Mouse (Mus musculus): ENCODE measurements around the gene Rdh9. TPM values are rescaled to one million over a fixed set of nuclear protein-coding genes. Genes with fewer than 3 reads are reported as not detected.

Rdh9 gene
- total RNA-seq, 1 experiment from 2014 or later: not detected

Other genes with a start within 250 kb of the Rdh9 start
- gene Nxph4, start 241.8 kb upstream of the Rdh9 start, total RNA-seq (2021): 8.3 and 10.0 TPM in 2 replicates
- 196 and 254 TPM in 2 replicates for gene Lrp1, start 155.2 kb upstream of the Rdh9 start, total RNA-seq (2021)
- gene Stat6, start 133.4 kb upstream of the Rdh9 start, total RNA-seq (2021): 117 and 121 TPM in 2 replicates
- gene Nemp1, start 109.5 kb upstream of the Rdh9 start, total RNA-seq (2021): 9.6 and 13.7 TPM in 2 replicates
- gene Nab2, start 107.8 kb upstream of the Rdh9 start, total RNA-seq (2021): 19.0 and 21.7 TPM in 2 replicates
- 0.33 and 1.1 TPM in 2 replicates for gene Myo1a, start 71.2 kb upstream of the Rdh9 start, total RNA-seq (2021)
- gene Tac2, start 51.9 kb upstream of the Rdh9 start, total RNA-seq (2021): not detected in 2 replicates
- gene Zbtb39, start 36.8 kb upstream of the Rdh9 start, total RNA-seq (2021): 12.3 and 13.5 TPM in 2 replicates
- gene Gpr182, start 24.7 kb upstream of the Rdh9 start, total RNA-seq (2021): 10.9 and 11.4 TPM in 2 replicates
- 0.57 and 1.3 TPM in 2 replicates for gene Rdh1, start 16.7 kb upstream of the Rdh9 start, total RNA-seq (2021)
- gene Rdh16f1, start 16.6 kb upstream of the Rdh9 start, total RNA-seq (2021): 1.0 and 2.7 TPM in 2 replicates
- 0.12 and 0.52 TPM in 2 replicates for gene Rdh16, start 24.8 kb downstream of the Rdh9 start, total RNA-seq (2021)
- gene Rdh19, start 73.5 kb downstream of the Rdh9 start, total RNA-seq (2021): not detected in 2 replicates
- gene Rdh16f2, start 90.1 kb downstream of the Rdh9 start, total RNA-seq (2021): not detected in 2 replicates
- 5.8 TPM in 1 of 2 replicates, not detected in the other for gene Rdh7, start 112.4 kb downstream of the Rdh9 start, total RNA-seq (2021)
- gene Sdr9c7, start 122.1 kb downstream of the Rdh9 start, total RNA-seq (2021): 0.82 and 2.6 TPM in 2 replicates
- gene Hsd17b6, start 231.2 kb downstream of the Rdh9 start, total RNA-seq (2021): 1.1 TPM in 1 of 2 replicates, not detected in the other
- gene Prim1, start 238.8 kb downstream of the Rdh9 start, total RNA-seq (2021): 6.6 and 6.8 TPM in 2 replicates